Mouse (Mus musculus): ENCODE results near the gene Stx5a.

Stx5a gene

DNA sequence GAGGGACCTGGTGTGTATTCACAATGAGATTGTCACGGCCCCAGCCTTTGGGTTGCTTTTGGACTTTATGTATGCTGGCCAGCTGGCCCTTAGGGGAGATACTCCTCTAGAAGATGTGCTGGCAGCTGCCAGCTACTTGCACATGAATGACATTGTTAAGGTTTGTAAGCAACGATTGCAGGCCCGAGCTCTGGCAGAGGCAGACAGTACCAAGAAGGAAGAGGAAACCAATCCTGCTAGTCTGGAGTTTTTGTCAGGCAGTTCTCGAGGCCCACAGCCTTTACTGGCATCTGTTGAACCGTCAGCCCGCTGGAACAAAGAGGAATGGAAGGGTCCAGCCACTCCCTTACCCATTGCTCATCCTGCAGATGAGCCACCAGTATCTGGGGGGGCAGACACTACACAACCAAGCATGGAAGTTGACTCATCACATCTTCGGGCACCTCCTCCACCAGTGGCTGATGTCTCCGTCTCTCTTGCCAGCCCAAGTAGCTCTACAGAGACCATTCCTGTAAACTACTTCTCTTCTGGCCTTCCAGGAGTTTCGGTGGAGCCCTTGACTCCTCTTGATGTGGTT, 62.1 kb downstream of the Stx5a start:
- DNase-seq: no peak

DNA sequence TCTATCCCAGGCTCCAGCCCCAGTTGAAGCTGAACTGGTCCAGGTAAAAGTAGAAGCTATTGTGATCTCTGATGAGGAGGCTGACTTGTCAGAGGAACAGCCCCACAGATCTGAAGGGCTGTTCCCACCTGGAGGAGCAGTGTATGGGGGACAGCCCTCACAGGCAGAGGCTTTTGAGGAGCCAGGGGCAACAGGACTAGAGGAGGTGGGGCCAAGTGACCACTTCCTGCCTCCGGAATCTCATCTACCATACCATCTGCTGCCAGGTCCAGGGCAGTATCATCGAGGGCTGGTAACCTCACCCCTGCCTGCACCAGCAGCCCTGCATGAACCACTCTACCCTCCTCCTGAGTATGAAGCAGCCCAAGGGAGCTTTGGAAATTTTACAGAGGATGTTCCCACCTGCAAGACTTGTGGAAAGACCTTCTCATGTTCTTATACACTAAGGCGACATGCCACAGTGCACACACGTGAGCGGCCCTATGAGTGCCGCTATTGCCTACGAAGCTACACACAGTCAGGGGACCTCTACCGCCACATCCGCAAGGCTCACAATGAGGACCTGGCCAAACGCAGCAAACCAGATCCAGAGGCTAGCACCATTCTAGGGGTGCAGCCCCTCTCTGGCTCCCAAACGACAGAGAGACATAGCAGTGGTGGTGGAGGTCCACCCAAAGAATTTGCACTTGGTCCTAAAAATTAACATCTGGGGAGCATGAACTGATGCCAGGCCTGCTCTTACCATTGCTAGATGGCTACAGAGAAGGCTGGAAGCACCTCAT, 62.9 kb downstream of the Stx5a start:
- no peak for DNase-seq
